Mouse (Mus musculus) forebrain, embryonic 13.5 days (tissue): ENCODE measurements around the gene Otulin. TPM values are rescaled to one million over a fixed set of nuclear protein-coding genes. Genes with fewer than 3 reads are reported as not detected.

Experiments used
- ATAC-seq: fragments of 200-750 bp; cut with Nextera tagmentation; 2 replicates; pipeline ENCODE4 v1.8.0; 2017
- H3K27ac ChIP-seq: fragments of 300-500 bp; sonication (generic); 2 replicates; pipeline ENCODE4 v1.5.1; 2015; ENCODE audit warnings: inconsistent platforms, mild to moderate bottlenecking, moderate library complexity
- H3K27me3 ChIP-seq: fragments of 300-500 bp; sonication (generic); 2 replicates; pipeline ENCODE4 v1.6.1; 2015; ENCODE audit warnings: mild to moderate bottlenecking, inconsistent platforms
- H3K36me3 ChIP-seq: fragments of 300-500 bp; sonication (generic); 2 replicates; pipeline ENCODE4 v1.6.1; 2015; ENCODE audit warnings: mild to moderate bottlenecking, inconsistent platforms; ENCODE audit not compliant: poor library complexity, severe bottlenecking
- H3K4me1 ChIP-seq: fragments of 300-500 bp; sonication (generic); 2 replicates; pipeline ENCODE4 v1.6.1; 2015; ENCODE audit warnings: inconsistent platforms
- H3K4me2 ChIP-seq: fragments of 300-500 bp; sonication (generic); 2 replicates; pipeline ENCODE4 v1.6.1; 2015; ENCODE audit warnings: inconsistent platforms, mild to moderate bottlenecking, moderate library complexity
- H3K4me3 ChIP-seq: fragments of 300-500 bp; sonication (generic); 2 replicates; pipeline ENCODE4 v1.5.1; 2015; ENCODE audit warnings: mild to moderate bottlenecking, inconsistent platforms
- H3K9ac ChIP-seq: fragments of 300-500 bp; sonication (generic); 2 replicates; pipeline ENCODE4 v1.6.1; 2015; ENCODE audit warnings: mild to moderate bottlenecking, inconsistent platforms
- H3K9me3 ChIP-seq: fragments of 300-500 bp; sonication (generic); replicated peaks from 2 replicates; pipeline ENCODE4 v1.6.1; 2016; ENCODE audit warnings: inconsistent platforms
- WGBS: fragments of 180-500 bp; shearing (Covaris S2); methylation state at CpG from one replicate; pipeline ENCODE4 v1.1.7; 2015; 5-methylcytosine and 5-hydroxymethylcytosine counted together
- polyA plus RNA-seq: library from polyadenylated mRNA; unstranded; fragments of >200 nt; fragmentation: Nextera tagmentation; extraction: Ambion mirVana; gene quantifications from 2 replicates; pipeline ENCODE4 v1.2.1, GENCODE M21; 2015

Otulin gene
- polyA plus RNA-seq, 1 experiment from 2014 or later, result 29.2 TPM

GRCm38 (mm10) chr15:27574992-27575781 is 55.3 kb downstream of the Otulin start:
- 73% methylated on average over 8 of the region's 8 CpGs for WGBS
- ATAC-seq, result peak; percentile 5; the same call in 1 of the 2 replicates
- Histone ChIP-seq H3K9me3 (no peaks in the 10 kb centered on the region), H3K4me2 (no peak overlapping the region), H3K36me3 (peaks cover 28% of the 10 kb centered on the region), H3K4me3 (no peak overlapping the region), H3K27ac (no peak overlapping the region), H3K27me3 (no peaks in the 10 kb centered on the region), H3K9ac (no peak overlapping the region), H3K4me1 (0 out of 2 replicates have a peak, but pooled peaks cover 12% of the 10 kb centered on the region)

DNA sequence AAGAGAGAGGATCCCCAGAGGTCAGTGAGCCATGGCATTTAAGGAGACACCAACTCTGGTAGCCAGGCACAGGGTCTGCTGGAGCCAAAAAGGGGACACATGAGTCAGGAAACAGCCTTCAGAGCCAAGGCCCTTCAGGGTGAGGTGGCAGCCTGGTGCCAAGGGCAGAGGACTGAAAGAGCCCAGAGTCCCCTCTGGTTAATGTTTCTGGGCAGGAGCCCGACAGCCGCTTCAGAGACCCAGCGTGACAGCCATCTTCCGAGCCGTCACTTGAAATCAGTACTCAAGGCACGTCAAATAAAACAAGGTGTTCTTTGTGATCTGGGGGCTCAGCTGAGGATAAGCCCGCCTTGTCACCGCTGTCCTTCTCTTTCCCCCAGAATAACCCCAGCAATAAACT is 59.3 kb downstream of the Otulin start:
- Histone ChIP-seq H3K27ac (no peak overlapping the region), H3K36me3 (peaks cover 52% of the 10 kb centered on the region)

GRCm38 (mm10) chr15:27570385-27570784 is 60.1 kb downstream of the Otulin start:
- Histone ChIP-seq H3K9ac (no peak overlapping the region), H3K4me1 (0 out of 2 replicates have a peak, but pooled peaks cover 2% of the 10 kb centered on the region), H3K9me3 (no peaks in the 10 kb centered on the region), H3K36me3 (peaks cover 60% of the 10 kb centered on the region), H3K4me2 (no peak overlapping the region), H3K27me3 (no peaks in the 10 kb centered on the region), H3K27ac (no peak overlapping the region), H3K4me3 (no peak overlapping the region)
- WGBS, result 92% methylated on average over 4 of the region's 4 CpGs
- ATAC-seq, result no peak

More for the DNA sequence above, 59.3 kb downstream of the Otulin start:
- 87% methylated on average over 8 of the region's 8 CpGs for WGBS
- H3K4me3 ChIP-seq, result no peak overlapping the region
- H3K9me3 ChIP-seq, result no peaks in the 10 kb centered on the region
- no peaks in the 10 kb centered on the region for H3K27me3 ChIP-seq
- no peak for ATAC-seq
- H3K4me2 ChIP-seq, result no peak overlapping the region
- no peak overlapping the region for H3K9ac ChIP-seq
- H3K4me1 ChIP-seq, result 0 out of 2 replicates have a peak, but pooled peaks cover 10% of the 10 kb centered on the region

GRCm38 (mm10) chr15:27569924-27570323 is 60.6 kb downstream of the Otulin start:
- ATAC-seq, result no peak
- WGBS, result 74% methylated on average over 2 of the region's 2 CpGs
- H3K36me3 ChIP-seq, result peaks cover 62% of the 10 kb centered on the region
- no peak overlapping the region for H3K4me2 ChIP-seq
- H3K4me1 ChIP-seq, result no peaks in the 10 kb centered on the region
- no peak overlapping the region for H3K27ac ChIP-seq
- no peaks in the 10 kb centered on the region for H3K27me3 ChIP-seq
- no peak overlapping the region for H3K9ac ChIP-seq
- no peak overlapping the region for H3K4me3 ChIP-seq
- no peaks in the 10 kb centered on the region for H3K9me3 ChIP-seq

DNA sequence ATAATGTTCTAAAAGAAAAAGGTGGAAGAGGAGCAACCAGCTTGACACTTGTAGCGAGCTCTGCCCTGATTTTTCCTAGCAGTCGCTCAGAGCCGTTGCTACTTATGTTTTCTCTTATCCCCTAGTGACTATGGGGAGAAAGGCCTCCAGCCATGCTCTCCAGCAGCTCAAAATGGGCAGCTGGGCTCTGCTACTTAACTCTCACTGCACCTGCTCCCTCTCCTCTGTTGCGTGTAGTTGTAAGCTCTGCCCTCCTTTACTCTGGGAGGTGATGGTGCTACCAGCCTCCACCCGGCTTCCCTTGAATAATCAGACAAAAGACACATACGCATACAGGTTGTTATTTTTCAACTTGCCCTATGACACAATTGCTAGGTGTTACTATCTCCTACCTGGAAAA is 62.1 kb downstream of the Otulin start:
- H3K4me2 ChIP-seq, result no peak overlapping the region
- no peak overlapping the region for H3K9ac ChIP-seq
- H3K36me3 ChIP-seq, result peaks cover 64% of the 10 kb centered on the region
- no peaks in the 10 kb centered on the region for H3K9me3 ChIP-seq
- no peak overlapping the region for H3K27ac ChIP-seq
- H3K27me3 ChIP-seq, result no peaks in the 10 kb centered on the region
- 0 out of 2 replicates have a peak, but pooled peaks cover 8% of the 10 kb centered on the region for H3K4me1 ChIP-seq
- ATAC-seq, result no peak
- no peak overlapping the region for H3K4me3 ChIP-seq
- WGBS, result 87% methylated on average over 6 of the region's 6 CpGs

GRCm38 (mm10) chr15:27567356-27567755 is 63.1 kb downstream of the Otulin start:
- no peak overlapping the region for H3K27ac ChIP-seq
- no peaks in the 10 kb centered on the region for H3K27me3 ChIP-seq
- 92% methylated on average over 16 of the region's 16 CpGs for WGBS
- no peak for ATAC-seq
- H3K36me3 ChIP-seq, result peaks cover 56% of the 10 kb centered on the region
- H3K9me3 ChIP-seq, result no peaks in the 10 kb centered on the region
- 0 out of 2 replicates have a peak, but pooled peaks cover 8% of the 10 kb centered on the region for H3K4me1 ChIP-seq
- no peak overlapping the region for H3K4me3 ChIP-seq
- no peak overlapping the region for H3K4me2 ChIP-seq
- no peak overlapping the region for H3K9ac ChIP-seq

DNA sequence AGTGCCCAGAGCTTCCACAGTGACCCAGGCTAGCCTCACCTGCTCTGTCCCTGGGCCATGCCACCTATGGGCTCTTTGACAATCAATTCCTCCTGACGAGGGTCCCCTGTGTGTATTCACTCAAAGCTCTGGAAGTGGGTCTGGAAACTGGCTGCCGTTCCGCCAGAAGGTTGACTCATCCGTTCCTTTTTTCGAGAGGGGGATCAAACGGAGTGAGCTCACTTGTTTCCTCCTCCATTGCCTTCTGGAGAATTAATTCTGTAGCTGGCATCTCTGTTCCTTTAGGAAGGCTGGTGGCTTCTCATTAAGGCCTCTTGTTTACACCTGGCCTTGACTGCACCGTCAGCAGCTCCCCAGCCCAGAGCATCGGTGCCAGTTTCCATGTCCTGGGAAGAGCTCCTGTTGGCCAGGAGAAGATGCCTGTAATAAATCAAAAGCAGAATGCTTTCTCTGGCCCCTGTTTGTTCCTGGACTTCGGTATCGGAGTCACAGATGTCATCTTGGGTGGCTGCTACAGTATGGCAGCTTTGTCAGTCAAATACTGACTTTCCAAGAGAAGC is 64.8 kb downstream of the Otulin start:
- H3K9ac ChIP-seq, result no peak overlapping the region
- H3K4me1 ChIP-seq, result 0 out of 2 replicates have a peak, but pooled peaks cover 8% of the 10 kb centered on the region
- no peak overlapping the region for H3K27ac ChIP-seq
- 87% methylated on average over 10 of the region's 10 CpGs for WGBS
- no peak for ATAC-seq
- peaks cover 42% of the 10 kb centered on the region for H3K36me3 ChIP-seq
- no peaks in the 10 kb centered on the region for H3K27me3 ChIP-seq
- no peak overlapping the region for H3K4me2 ChIP-seq
- H3K4me3 ChIP-seq, result no peak overlapping the region
- H3K9me3 ChIP-seq, result no peaks in the 10 kb centered on the region

DNA sequence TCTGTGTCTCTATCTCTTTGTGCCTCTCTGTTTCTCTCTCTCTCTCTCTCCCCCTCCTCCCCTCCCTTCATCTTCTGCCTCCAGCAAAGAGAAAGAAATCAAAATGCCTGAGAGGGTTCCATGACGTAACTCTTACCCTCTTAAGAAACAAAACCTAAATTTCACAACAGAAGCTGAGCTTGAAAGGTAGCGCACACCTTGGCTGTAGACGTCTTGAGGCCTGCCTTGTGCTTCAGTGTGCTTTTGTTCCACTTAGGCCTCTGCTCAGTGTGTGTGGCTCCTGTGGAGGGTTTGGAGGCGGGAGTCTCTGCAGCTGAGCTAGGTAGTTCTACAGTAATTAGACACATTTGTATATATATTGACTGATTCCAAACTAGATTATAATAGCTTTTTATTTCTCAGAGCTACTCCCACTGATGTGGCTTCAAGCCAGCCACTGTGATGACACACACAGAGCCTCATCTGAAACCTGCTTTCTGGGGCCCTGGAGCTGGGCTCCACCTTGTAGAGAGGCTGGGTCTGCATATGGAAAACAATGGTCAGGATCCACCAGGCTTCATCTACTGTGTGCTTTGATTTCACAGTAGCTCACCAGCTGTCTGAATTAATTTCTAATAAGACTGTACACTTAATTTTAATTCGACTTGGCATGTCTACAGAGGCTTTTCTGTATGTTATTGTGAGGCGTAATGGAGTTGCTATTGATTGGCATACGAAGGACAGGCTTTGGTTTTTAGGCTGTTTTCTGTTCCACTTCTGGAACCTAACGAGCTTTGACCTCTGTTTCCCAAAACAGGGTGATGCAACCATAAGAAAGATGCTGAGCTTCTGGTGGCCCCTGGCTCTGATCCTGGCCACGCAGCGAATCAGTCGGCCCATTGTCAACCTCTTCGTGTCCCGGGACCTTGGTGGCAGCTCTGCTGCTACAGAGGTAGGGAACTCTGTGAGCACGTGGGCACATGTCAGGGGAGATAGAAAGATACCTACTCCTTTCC is 66.1 kb downstream of the Otulin start:
- Histone ChIP-seq H3K9me3 (no peaks in the 10 kb centered on the region), H3K27ac (no peak overlapping the region), H3K9ac (no peak overlapping the region), H3K27me3 (no peaks in the 10 kb centered on the region), H3K4me1 (peaks cover 9% of the 10 kb centered on the region; the same call in 1 of the 2 replicates), H3K4me3 (no peak overlapping the region), H3K36me3 (peaks cover 36% of the 10 kb centered on the region), H3K4me2 (no peak overlapping the region)
- 64% methylated on average over 14 of the region's 14 CpGs for WGBS
- ATAC-seq, result peak; percentile 28; the same call in 1 of the 2 replicates

DNA sequence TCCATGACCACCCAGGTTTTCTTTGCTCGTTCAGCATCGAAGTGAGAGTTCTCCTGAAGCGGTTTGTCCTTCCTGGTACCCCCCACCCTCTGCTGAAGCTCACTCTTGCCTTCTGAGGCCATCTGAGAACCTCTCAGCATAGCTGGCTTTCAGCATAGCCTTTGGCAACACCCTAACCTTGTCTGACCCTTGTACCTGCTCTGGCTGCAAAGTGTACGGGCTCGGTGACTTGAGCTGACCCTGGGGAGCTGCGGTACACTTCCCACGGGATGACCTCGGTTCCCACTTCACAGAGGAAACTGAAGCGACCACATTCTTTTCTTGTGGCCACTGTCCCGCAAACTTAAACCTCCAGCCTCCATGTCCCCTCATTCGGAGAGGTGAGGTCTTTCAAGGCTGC is 70.2 kb downstream of the Otulin start:
- peaks cover 6% of the 10 kb centered on the region for H3K36me3 ChIP-seq
- no peak overlapping the region for H3K9ac ChIP-seq
- no peaks in the 10 kb centered on the region for H3K9me3 ChIP-seq
- H3K27ac ChIP-seq, result no peak overlapping the region
- no peak overlapping the region for H3K4me3 ChIP-seq
- H3K4me2 ChIP-seq, result no peak overlapping the region
- 90% methylated on average over 11 of the region's 11 CpGs for WGBS
- peaks cover 21% of the 10 kb centered on the region for H3K4me1 ChIP-seq
- no peak for ATAC-seq
- no peaks in the 10 kb centered on the region for H3K27me3 ChIP-seq

DNA sequence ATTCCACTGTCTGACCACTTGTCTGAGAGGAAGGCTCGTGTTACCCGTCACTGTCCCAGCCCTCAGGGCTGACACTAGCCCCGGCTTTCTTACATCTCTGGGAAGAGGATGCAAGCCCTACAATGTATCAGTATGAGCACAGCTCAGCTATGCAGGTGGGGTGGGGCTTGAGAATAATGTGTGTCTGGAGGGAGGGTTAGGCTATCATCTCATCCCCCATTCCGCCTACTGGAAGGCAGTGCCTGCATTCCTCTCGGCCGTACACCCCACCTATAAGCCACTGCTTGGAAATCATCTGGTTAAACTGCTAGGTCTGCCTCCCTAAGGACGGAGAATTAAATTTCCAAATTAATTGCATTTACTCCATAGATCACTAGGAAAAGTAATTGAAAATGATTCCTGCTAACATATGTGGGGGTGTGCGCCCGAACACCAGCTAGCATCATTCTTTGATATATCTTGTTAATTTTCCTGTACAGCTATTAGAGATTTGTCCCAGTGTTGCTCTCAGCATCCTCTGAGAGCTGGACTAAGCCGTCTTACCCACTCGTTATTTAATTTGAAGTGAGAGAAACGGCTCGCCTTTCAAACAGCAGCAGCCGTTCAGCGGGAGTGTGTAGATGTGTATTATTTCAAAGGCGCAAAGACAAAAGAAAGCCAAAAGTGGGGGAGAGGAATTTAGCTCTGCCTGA is 71.9 kb downstream of the Otulin start:
- no peak overlapping the region; the same call in 1 of the 2 replicates for H3K4me2 ChIP-seq
- no peak overlapping the region for H3K27ac ChIP-seq
- no peak overlapping the region for H3K9ac ChIP-seq
- ATAC-seq, result peak; percentile 47; the same call in 1 of the 2 replicates
- no peak overlapping the region for H3K4me3 ChIP-seq
- peaks cover 3% of the 10 kb centered on the region for H3K36me3 ChIP-seq
- 36% methylated on average over 16 of the region's 16 CpGs for WGBS
- H3K9me3 ChIP-seq, result no peaks in the 10 kb centered on the region
- peaks cover 13% of the 10 kb centered on the region for H3K4me1 ChIP-seq
- no peaks in the 10 kb centered on the region for H3K27me3 ChIP-seq

- peaks cover 12% of the 10 kb centered on the region for H3K4me1 ChIP-seq
Measured at GRCm38 (mm10) chr15:27553554-27553953, 76.9 kb downstream of the Otulin start.

More at GRCm38 (mm10) chr15:27553554-27553953, 76.9 kb downstream of the Otulin start:
- Histone ChIP-seq H3K27ac (no peak overlapping the region), H3K9me3 (no peaks in the 10 kb centered on the region), H3K27me3 (no peaks in the 10 kb centered on the region), H3K36me3 (peaks cover 3% of the 10 kb centered on the region), H3K4me2 (no peak overlapping the region), H3K9ac (no peak overlapping the region), H3K4me3 (no peak overlapping the region)
- no peak for ATAC-seq
- 94% methylated on average over 5 of the region's 5 CpGs for WGBS
